Mouse (Mus musculus): ENCODE results near the gene Olfr484.
"Not testable (repeated sequence)": the region's sequence is repeated elsewhere in the genome, so short reads cannot be mapped to it uniquely, and the experiment has no call there.

The Olfr484 gene

GRCm38 (mm10) chr7:108127349-108127748, at the start of gene Olfr484:
Olfr484 (minus strand) TSS chr7:108127449.
- no peak for DNase-seq (ENCODE audit: low read depth)

GRCm38 (mm10) chr7:108172642-108173041, 45.4 kb upstream of the Olfr484 start, which contains the start of gene Olfr486:
Olfr486 (minus strand) TSS chr7:108172742.
- DNase-seq (ENCODE audit: low read depth), result not testable (repeated sequence)

GRCm38 (mm10) chr7:108159771-108160170, 32.5 kb upstream of the Olfr484 start, which contains the start of gene Olfr485:
Olfr485 (minus strand) TSS chr7:108159871.
- no peak for DNase-seq (ENCODE audit: low read depth)

GRCm38 (mm10) chr7:108121416-108121815, 5.8 kb downstream of the Olfr484 start:
- DNase-seq (ENCODE audit: low read depth), result no peak

- no peak for DNase-seq (ENCODE audit: low read depth)
Measured at GRCm38 (mm10) chr7:108120681-108121080, 6.6 kb downstream of the Olfr484 start.

GRCm38 (mm10) chr7:108100549-108100948, 26.7 kb downstream of the Olfr484 start, which contains the start of gene Olfr483:
Olfr483 (plus strand) TSS chr7:108100849.
- no peak for DNase-seq (ENCODE audit: low read depth)

- no peak for DNase-seq (ENCODE audit: low read depth)
Measured at GRCm38 (mm10) chr7:108097486-108097885, 29.8 kb downstream of the Olfr484 start, which contains the start of gene Olfr482. Olfr482 (minus strand) TSS chr7:108097586.

GRCm38 (mm10) chr7:108079555-108079954, 47.7 kb downstream of the Olfr484 start, which contains the start of gene Olfr481:
Olfr481 (plus strand) TSS chr7:108079855.
- no peak for DNase-seq (ENCODE audit: low read depth)
